Mouse (Mus musculus) gastrocnemius, postnatal 14 days (tissue): ENCODE measurements around the gene Krtap1-5. TPM values are rescaled to one million over a fixed set of nuclear protein-coding genes. Genes with fewer than 3 reads are reported as not detected.

Experiments
- DNase-seq: peaks from one replicate; pipeline ENCODE4 v3.0.0; 2021; ENCODE audit warnings: mixed read lengths
- intact Hi-C: fragments of 180-260 bp; cut with DNase I; formaldehyde crosslinking; loops from one replicate; pipeline ENCODE4 v1.15.1; 2025; ENCODE audit warnings: low total_unique reads
- total RNA-seq, 2 experiments: library from RNA; stranded (reverse); gene quantifications; 2 replicates each; pipeline ENCODE4 v1.2.3; 2021

Krtap1-5 gene
- total RNA-seq, 2 experiments from 2014 or later, result not detected

DNA sequence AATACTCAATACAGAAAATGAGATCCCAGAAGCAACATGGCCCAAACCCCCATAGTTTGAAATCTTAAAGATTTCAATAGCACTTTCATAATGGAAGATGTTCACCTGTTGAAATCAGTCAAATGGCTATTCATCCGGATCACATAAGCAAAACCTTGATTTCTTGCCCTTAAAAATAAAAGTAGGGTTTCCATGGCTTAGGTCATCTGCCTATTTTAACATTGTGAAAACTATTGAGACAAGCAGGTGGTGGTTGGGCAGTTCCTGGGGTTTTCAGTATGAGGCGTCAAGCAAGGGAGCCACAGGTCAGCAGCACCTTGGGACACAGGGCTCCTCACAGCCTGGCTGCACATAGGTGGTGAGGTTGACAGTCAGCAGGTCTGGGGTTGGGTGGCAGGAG is 24.6 kb downstream of the Krtap1-5 start:
- DNase-seq, result no peak
- intact Hi-C loops, result no loop called here

DNA sequence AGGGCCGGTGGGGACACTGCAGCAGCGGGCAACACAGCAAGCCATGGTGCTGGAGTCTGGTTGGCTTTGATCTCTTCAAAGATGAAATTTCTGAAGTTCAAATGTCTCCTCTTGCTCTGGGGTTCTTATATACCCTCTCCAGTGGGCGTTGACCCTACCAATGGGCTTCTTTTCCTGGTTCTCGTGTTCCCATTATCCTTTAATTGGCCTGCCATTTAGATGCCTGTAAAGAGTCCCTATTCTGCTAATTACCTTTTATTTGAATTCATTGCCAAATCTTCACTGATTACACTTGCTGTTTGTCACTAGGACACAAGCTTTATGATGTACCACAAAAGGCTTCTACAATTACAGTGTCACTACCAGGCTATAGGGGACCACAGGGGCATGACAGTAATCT is 30.1 kb downstream of the Krtap1-5 start, which contains the start of gene Krtap3-3:
Gene Krtap3-3 (minus strand): TSS at position 101 of the 400 bp plus-strand sequence.
- intact Hi-C loops, result no loop called here
- no peak for DNase-seq

DNA sequence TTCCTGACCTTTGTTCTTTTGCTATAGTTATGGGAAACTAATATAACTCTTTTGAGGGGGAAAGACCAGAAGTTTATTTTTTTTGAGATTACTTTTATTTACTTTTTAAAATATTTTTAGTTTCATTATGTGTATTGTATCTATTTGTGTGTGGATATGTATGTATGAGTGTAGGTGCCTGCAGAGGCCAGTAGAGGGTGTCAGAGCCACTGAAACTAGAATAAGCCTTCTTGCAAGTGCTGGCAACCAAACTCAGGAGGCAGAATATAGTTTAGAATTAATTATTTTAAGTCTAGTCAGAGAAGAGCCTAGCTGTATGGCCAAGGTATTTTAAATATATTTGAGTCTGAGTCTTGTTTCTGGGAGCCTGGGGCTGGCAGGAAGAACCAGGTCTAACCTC is 32.9 kb downstream of the Krtap1-5 start:
- no peak for DNase-seq
- intact Hi-C loops, result no loop called here

DNA sequence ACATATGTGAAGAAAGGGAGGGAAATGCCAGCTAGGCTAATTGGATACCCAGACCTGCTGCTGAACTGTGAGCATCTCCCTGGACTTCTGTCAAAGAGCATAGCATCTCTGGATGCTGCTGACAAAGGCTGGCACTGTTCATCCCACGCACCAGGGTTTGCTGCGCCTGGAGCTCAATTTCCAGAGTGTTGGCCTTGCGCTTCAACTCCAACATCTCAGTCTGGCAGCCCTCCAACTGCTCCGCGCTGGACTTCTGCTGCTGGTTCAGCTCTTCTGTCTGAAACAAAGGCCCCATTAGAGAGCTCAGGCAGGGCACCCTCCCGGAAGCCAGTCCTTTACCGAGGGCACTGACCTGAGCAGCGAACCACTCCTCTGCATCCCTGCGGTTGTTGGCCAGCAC is 41.1 kb downstream of the Krtap1-5 start:
- peak; percentile 8 for DNase-seq
- intact Hi-C loops, result no loop called here

Other genes starting within 250 kb of the Krtap1-5 start
- not detected for gene Krt26, start 243.1 kb downstream of the Krtap1-5 start, total RNA-seq
- not detected for gene Krt27, start 229.9 kb downstream of the Krtap1-5 start, total RNA-seq
- gene Krt28, start 206.1 kb downstream of the Krtap1-5 start, total RNA-seq, result not detected
- gene Krt10, start 191.7 kb downstream of the Krtap1-5 start, total RNA-seq, result 1 to 10 TPM; 4.5 to 5.7 TPM
- not detected for gene Krt12, start 158.8 kb downstream of the Krtap1-5 start, total RNA-seq
- under 1 TPM; 0.27 TPM for gene Krt20, start 142.9 kb downstream of the Krtap1-5 start, total RNA-seq
- gene Krt23, start 87.9 kb downstream of the Krtap1-5 start, total RNA-seq, result not detected
- gene Krt39, start 59.7 kb downstream of the Krtap1-5 start, total RNA-seq, result not detected
- not detected for gene Krt40, start 37.9 kb downstream of the Krtap1-5 start, total RNA-seq
- gene Krtap3-3, start 30.2 kb downstream of the Krtap1-5 start, total RNA-seq, result not detected
- gene Krtap3-2, start 24.2 kb downstream of the Krtap1-5 start, total RNA-seq, result not detected
- gene Gm11939, start 21.6 kb downstream of the Krtap1-5 start, total RNA-seq, result not detected
- not detected for gene Krtap3-1, start 14.4 kb downstream of the Krtap1-5 start, total RNA-seq
- gene Krtap1-4, start 2.6 kb upstream of the Krtap1-5 start, total RNA-seq, result not detected
- not detected for gene Krtap1-3, start 10.3 kb upstream of the Krtap1-5 start, total RNA-seq
- not detected for gene Krtap9-3, start 17.1 kb upstream of the Krtap1-5 start, total RNA-seq
- not detected for gene Gm11938, start 22.3 kb upstream of the Krtap1-5 start, total RNA-seq
- gene Gm11937, start 29.2 kb upstream of the Krtap1-5 start, total RNA-seq, result not detected
- not detected for gene Krtap2-4, start 33.8 kb upstream of the Krtap1-5 start, total RNA-seq
- not detected for gene Gm11562, start 39.4 kb upstream of the Krtap1-5 start, total RNA-seq
- gene Krtap4-1, start 47.2 kb upstream of the Krtap1-5 start, total RNA-seq, result not detected
- gene Krtap4-2, start 54.1 kb upstream of the Krtap1-5 start, total RNA-seq, result not detected
- not detected for gene Krtap4-7, start 63.1 kb upstream of the Krtap1-5 start, total RNA-seq
- gene Gm11555, start 69.2 kb upstream of the Krtap1-5 start, total RNA-seq, result not detected
- not detected for gene Gm11563, start 77.9 kb upstream of the Krtap1-5 start, total RNA-seq
- not detected for gene Krtap4-6, start 84.9 kb upstream of the Krtap1-5 start, total RNA-seq
- gene Gm14190, start 109.7 kb upstream of the Krtap1-5 start, total RNA-seq, result not detected
- not detected for gene Gm14180, start 153.3 kb upstream of the Krtap1-5 start, total RNA-seq
- not detected for gene Gm11595, start 191.9 kb upstream of the Krtap1-5 start, total RNA-seq
- not detected for gene Krtap4-8, start 199.7 kb upstream of the Krtap1-5 start, total RNA-seq
- not detected for gene Krtap4-9, start 204.2 kb upstream of the Krtap1-5 start, total RNA-seq
- gene Gm11596, start 212.5 kb upstream of the Krtap1-5 start, total RNA-seq, result not detected
- not detected for gene Gm11569, start 217.9 kb upstream of the Krtap1-5 start, total RNA-seq
- gene Gm11554, start 223.4 kb upstream of the Krtap1-5 start, total RNA-seq, result not detected
- gene Krtap4-13, start 228.9 kb upstream of the Krtap1-5 start, total RNA-seq, result not detected
- not detected for gene Gm11564, start 234.7 kb upstream of the Krtap1-5 start, total RNA-seq